Mouse (Mus musculus): Measurements from ENCODE around the gene Ubash3b. TPM values are rescaled to one million over a fixed set of nuclear protein-coding genes. Genes with fewer than 3 reads are reported as not detected.

Gene Ubash3b
- polyA plus RNA-seq, 1 experiment = 19.1 TPM

DNA sequence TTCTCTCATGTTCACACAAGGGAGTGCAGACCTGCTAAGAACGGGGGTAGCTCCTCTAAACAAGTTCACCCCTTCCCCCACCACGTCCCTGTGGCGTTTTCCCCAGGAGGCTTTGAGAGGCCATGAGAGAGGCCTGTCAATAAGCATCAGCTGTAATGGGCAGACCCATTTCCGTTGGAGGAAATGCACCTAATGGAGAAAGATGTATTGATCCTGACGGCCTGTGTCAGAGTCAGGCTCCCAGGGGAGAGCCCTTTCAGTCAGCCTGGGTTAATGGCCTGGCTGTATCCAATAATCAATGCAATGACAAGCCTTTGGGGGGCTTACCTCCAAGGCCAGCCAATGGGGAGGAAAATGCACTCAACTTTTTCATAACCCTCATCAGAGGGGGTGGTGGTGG is 100.1 kb downstream of the Ubash3b start:
- DNase-seq (ENCODE audit: extremely low spot score in 1 of 2, low spot score in 1 of 2) = no peak

GRCm38 (mm10) chr9:41060617-41061016 is 100.9 kb downstream of the Ubash3b start:
- no peak for DNase-seq (ENCODE audit: extremely low spot score in 1 of 2, low spot score in 1 of 2)

DNA sequence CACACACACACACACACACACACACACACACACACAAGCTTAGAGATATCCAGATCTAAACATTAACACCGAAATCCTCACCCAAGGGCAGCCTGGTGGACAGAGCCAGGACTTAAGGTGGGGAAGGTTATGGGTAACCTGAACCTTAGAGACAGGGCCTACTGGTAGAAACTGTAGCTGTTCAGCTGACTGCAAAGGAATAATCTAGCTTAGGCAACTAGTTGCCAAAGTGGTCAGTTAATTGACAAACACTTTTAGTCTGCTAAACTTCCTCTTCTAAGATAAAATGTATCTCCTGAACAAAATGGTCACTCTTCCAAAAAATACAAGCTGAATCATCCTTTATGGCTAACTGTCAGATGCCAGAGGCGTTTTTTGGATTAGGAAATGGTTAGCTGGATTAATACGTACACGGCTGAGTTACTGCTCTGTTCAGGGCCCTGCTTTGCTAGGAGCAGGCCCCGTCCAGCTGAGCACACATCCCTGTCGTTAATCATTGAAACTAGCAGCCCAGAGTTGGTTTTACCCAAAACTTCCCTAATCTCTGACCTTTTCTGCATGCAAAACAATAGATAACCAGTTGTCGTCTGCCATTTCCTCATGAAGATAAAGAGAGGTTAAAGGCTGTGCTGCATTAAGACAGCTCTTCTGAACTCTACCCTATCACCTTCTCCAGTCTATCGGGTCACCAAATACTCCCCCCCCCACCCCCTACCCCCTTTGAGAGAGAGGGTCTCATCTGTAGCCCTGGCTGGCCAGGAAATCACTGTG is 102.5 kb downstream of the Ubash3b start:
- DNase-seq (ENCODE audit: extremely low spot score in 1 of 2, low spot score in 1 of 2) = no peak

DNA sequence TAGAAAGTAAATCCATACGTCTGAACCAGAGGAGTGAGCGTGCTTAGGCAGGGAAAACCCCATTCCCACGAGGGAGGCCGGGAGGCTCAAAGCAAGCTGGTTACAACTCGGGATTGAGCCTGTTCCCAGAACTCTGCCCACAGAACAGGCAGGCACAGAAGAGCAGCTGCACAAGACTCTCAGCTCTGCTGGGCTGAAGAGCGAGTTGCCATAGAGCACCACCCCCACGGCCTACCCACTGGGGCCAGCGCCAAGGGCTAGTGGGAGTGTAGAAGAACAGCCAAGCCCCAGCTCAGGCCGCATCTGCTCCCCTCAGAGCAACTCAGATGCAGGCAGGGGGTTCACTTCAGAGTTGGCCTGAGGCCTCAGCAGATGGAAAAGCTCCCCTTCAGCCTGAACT is 107.3 kb downstream of the Ubash3b start:
- peak; percentile 90 to 93 for DNase-seq (ENCODE audit: extremely low spot score in 1 of 2, low spot score in 1 of 2)

DNA sequence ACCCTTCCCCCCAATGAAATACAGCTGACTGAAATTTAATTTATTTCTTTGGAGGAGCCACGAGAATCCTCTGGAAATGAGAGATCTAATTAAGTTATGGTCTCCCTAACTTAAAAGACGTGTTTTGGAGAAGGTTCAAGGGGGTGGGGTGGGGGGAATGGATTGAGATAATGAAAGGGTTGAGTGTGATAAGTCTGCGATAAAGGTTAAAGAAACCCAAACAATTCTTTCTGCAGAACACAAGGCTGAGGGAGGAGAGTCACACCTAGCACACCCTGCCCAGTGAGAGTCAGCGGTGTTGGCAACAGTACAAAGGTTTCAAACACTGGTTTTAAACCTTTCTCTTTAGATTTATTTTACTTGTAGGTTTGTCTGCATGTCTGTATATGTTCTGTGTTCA is 108.0 kb downstream of the Ubash3b start:
- DNase-seq (ENCODE audit: extremely low spot score in 1 of 2, low spot score in 1 of 2) = no peak

DNA sequence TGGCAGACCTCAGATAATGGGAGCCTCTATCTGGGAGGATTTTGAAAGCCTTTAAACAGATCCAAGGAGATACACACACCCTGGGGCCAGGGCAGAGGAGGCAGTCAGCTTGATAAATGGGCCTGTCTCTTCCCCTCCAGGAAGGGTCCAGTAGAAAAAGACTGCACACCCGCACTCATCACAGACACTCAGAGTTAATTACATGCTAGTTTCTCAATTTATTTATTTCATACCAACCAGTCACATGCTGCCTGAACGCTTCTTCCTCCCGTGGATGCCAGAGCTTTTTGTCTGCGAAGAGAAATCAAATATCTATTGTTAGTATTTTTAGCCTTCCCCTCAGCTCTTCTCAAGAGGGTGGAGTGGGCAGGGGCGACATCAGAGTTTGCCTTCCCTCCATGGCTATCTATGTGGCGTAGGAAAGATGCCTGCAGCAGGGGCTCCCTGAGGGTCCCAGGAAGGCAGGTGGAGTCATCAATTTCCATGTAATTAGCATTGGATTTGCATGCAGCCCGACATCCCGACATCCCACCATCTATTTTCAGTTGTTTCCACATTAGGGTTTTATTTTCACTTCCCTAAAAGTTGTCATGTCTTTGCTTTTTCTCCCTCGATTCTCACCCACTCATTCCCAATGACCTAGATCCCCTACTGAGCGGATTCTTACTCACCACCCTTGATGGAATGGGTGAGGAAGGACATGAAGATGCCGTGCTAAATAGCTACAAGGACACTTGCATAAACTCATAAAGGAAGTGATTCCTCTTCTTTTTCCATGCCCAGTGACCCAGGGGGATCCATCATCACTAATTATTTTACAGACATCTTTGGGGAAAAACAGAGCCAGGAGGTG is 110.2 kb downstream of the Ubash3b start:
- no peak for DNase-seq (ENCODE audit: extremely low spot score in 1 of 2, low spot score in 1 of 2)

GRCm38 (mm10) chr9:41050331-41051079 is 111.0 kb downstream of the Ubash3b start:
- peak in 1 of 2 experiments; percentile 68 for DNase-seq (ENCODE audit: extremely low spot score in 1 of 2, low spot score in 1 of 2)

- no peak for DNase-seq (ENCODE audit: extremely low spot score in 1 of 2, low spot score in 1 of 2)
Observed at GRCm38 (mm10) chr9:41049282-41049681, 112.2 kb downstream of the Ubash3b start.

GRCm38 (mm10) chr9:41048820-41049219 is 112.7 kb downstream of the Ubash3b start:
- DNase-seq (ENCODE audit: extremely low spot score in 1 of 2, low spot score in 1 of 2) = peak in 1 of 2 experiments; percentile 65

GRCm38 (mm10) chr9:41048216-41048615 is 113.3 kb downstream of the Ubash3b start:
- DNase-seq (ENCODE audit: extremely low spot score in 1 of 2, low spot score in 1 of 2) = no peak

GRCm38 (mm10) chr9:41047654-41048053 is 113.8 kb downstream of the Ubash3b start:
- DNase-seq (ENCODE audit: extremely low spot score in 1 of 2, low spot score in 1 of 2) = no peak

DNA sequence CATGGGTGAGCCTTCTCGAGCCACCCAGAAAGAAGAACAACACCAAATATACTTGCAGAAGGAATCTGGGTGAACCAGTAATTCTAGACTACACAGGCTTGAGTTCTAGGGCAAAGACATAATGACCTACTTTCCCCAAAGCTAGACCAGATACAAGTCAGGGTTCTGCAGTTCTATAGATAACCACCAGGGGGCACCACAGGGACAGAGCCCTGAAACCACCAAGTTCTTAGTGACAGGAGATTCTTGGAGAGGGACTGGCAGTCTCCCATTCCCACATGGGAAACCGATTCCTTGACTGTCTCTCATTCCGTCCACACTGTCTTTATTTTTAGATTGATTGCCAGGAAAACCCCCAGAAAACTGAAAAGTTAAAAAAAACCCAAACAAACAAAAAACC is 116.9 kb downstream of the Ubash3b start:
- DNase-seq (ENCODE audit: extremely low spot score in 1 of 2, low spot score in 1 of 2) = peak; percentile 82 to 96

DNA sequence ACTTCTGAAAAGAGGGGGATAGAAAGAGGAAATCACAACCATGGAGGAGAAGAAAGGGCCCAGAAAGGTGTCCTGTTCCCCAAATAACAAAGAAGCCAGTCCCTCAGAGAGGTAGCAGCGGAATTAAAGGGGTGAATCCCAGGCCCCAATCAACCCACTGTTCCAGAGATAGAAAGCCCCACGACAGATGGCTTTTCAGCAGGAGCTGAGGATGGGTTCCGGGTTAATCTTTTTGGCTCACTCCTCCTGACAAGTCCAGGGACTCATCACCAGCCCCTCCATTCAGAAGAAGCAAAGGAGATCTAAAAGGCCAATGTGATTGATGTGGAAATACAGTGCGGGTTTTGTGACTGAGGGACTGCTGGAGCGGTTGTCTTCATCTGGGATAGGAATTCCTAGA is 117.9 kb downstream of the Ubash3b start:
- DNase-seq (ENCODE audit: extremely low spot score in 1 of 2, low spot score in 1 of 2) = no peak

- no peak for DNase-seq (ENCODE audit: extremely low spot score in 1 of 2, low spot score in 1 of 2)
Observed at GRCm38 (mm10) chr9:41041404-41041803, 120.1 kb downstream of the Ubash3b start.

GRCm38 (mm10) chr9:41038150-41038664 is 123.3 kb downstream of the Ubash3b start:
- DNase-seq (ENCODE audit: extremely low spot score in 1 of 2, low spot score in 1 of 2) = no peak

DNA sequence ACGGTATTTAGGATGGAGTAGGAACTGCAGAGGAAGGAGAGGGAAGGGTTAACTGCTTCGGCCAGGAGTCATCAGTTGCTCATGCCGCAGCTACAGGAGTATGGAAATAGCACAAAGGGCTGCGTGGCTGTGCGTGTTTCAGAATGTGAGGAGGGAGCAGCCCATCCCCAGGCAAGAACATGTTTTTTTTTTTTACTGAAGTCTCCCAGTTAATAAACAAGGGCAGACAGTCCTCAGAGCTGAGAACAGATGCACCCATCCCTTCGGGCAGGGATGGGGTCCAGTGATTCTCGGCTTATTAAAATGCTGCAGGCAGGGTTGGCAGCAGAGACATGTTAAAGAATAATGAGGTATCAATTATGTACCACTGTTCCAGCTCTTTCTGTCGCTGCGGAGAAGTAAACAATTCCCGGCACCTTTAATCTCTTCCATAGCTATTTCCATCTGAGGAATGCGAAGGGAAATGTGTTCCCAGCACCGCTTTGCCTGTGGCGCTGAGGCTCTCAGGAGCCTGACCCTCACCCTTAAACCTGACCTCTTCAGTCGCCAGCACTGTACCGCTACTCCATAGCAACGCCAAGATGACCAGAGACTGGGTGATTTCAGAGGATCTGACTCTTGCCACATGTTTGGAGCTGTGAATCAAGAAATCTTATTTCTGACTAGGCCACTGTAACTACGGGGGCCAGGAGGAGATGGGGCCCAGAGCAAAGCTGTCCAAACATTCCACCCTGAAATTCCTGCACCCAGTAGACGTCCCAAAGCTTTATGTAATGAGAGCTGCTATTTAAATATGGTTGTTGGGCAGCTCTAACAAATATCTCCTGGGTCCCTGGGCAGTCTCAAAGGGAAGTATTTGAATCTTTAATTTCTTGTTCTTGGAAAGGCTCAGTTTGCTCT is 129.7 kb downstream of the Ubash3b start:
- DNase-seq (ENCODE audit: extremely low spot score in 1 of 2, low spot score in 1 of 2) = no peak

DNA sequence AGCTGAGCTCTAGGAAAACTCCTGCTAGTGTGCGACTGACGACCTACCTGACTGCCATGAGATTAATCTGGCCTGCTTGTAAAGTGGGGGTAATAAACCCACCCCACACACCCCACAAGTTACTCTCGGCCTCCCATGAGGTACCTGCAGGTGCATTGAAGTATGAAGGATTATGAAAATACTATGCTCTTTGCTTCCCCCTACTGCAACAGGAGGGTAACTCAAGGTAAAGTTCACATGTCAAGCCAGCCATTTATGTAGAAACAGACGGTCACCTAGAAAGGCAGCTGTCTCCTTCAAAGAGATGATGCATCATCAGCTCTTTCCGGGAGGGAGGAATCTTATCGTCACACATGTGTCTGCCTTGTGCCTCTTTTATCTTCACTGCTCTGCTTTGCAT is 131.7 kb downstream of the Ubash3b start:
- DNase-seq (ENCODE audit: extremely low spot score in 1 of 2, low spot score in 1 of 2) = no peak

GRCm38 (mm10) chr9:41028470-41028869 is 133.0 kb downstream of the Ubash3b start:
- DNase-seq (ENCODE audit: extremely low spot score in 1 of 2, low spot score in 1 of 2) = peak in 1 of 2 experiments; percentile 84

- DNase-seq (ENCODE audit: extremely low spot score in 1 of 2, low spot score in 1 of 2) = no peak
Observed at GRCm38 (mm10) chr9:41021690-41022089, 139.8 kb downstream of the Ubash3b start.

DNA sequence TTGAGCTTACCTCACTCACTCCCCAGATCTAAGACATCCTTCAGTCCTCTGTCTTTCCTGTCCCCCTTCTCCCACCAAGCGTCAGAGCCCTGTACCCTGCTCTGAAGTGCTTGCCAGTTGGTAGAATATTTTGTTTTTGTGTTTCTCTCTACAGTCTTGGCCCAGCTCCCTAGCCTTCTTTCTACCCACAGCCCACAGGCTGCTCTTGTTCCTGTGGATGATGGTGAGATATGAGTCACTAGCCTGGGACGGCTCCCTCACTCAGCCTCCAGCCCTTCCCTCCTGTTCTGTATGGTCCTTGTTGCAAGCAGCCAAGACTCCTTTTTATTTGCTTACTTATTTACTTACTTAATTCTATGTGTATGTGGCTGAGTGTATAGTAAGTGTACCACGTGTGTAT is 141.0 kb downstream of the Ubash3b start:
- DNase-seq (ENCODE audit: extremely low spot score in 1 of 2, low spot score in 1 of 2) = peak in 1 of 2 experiments; percentile 61

Measured in frontal cortex, adult 2 months (tissue).